Mouse (Mus musculus) kidney, postnatal 0 days (tissue): Measurements from ENCODE around the gene Sdk1. TPM values are rescaled to one million over a fixed set of nuclear protein-coding genes. Genes with fewer than 3 reads are reported as not detected.

Experiments used
- ATAC-seq: fragments of 200-750 bp; cut with Nextera tagmentation; replicated peaks from 2 replicates; pipeline ENCODE4 v1.8.0; 2017; ENCODE audit warnings: low read depth, moderate number of reproducible peaks, moderate TSS enrichment, moderate library complexity; ENCODE audit not compliant: low FRiP score
- DNase-seq: peaks from one replicate; pipeline ENCODE4 v3.0.0-alpha.2; 2016; ENCODE audit warnings: low spot score
- H3K27ac ChIP-seq: fragments of 300-500 bp; sonication (generic); 2 replicates; pipeline ENCODE4 v1.5.1; 2014; ENCODE audit warnings: mild to moderate bottlenecking
- H3K27me3 ChIP-seq: fragments of 300-500 bp; sonication (generic); 2 replicates; pipeline ENCODE4 v1.6.1; 2014; ENCODE audit warnings: low read length, mixed read lengths; ENCODE audit not compliant: insufficient read depth
- H3K36me3 ChIP-seq: fragments of 300-500 bp; sonication (generic); 2 replicates; pipeline ENCODE4 v1.6.1; 2014; ENCODE audit warnings: low read length, mixed read lengths; ENCODE audit not compliant: insufficient read depth
- H3K4me1 ChIP-seq: fragments of 300-500 bp; sonication (generic); replicated peaks from 2 replicates; pipeline ENCODE4 v1.6.1; 2014; ENCODE audit warnings: antibody characterized with exemption, low read length, mixed read lengths; ENCODE audit not compliant: insufficient read depth
- H3K4me2 ChIP-seq: fragments of 300-500 bp; sonication (generic); 2 replicates; pipeline ENCODE4 v1.6.1; 2014; ENCODE audit warnings: mild to moderate bottlenecking, low read length, moderate library complexity, mixed read lengths
- H3K4me3 ChIP-seq: fragments of 300-500 bp; sonication (generic); replicated peaks from 2 replicates; pipeline ENCODE4 v1.5.1; 2014; ENCODE audit warnings: low read depth, low read length
- H3K9ac ChIP-seq: fragments of 300-500 bp; sonication (generic); 2 replicates; pipeline ENCODE4 v1.6.1; 2014; ENCODE audit warnings: low read depth, low read length
- H3K9me3 ChIP-seq: fragments of 300-500 bp; sonication (generic); replicated peaks from 2 replicates; pipeline ENCODE4 v1.6.1; 2016; ENCODE audit warnings: low read length, inconsistent platforms, mixed read lengths
- CTCF ChIP-seq: IDR thresholded peaks from 2 replicates; pipeline ENCODE4 v1.5.1; 2016; ENCODE audit warnings: antibody characterized with exemption, low read depth, mild to moderate bottlenecking, moderate library complexity
- WGBS: fragments of 180-500 bp; shearing (Covaris S2); extraction: QIAGEN DNeasy Blood & Tissue Kit; methylation state at CpG from one replicate; pipeline ENCODE4 v1.1.7; 2014; 5-methylcytosine and 5-hydroxymethylcytosine counted together
- polyA plus RNA-seq: library from polyadenylated mRNA; unstranded; fragments of >200 nt; fragmentation: Nextera tagmentation; extraction: Ambion mirVana; gene quantifications from 2 replicates; pipeline ENCODE4 v1.2.1, GENCODE M21; 2015

The Sdk1 gene
- polyA plus RNA-seq, 1 experiment from 2014 or later = 2.1 TPM

DNA sequence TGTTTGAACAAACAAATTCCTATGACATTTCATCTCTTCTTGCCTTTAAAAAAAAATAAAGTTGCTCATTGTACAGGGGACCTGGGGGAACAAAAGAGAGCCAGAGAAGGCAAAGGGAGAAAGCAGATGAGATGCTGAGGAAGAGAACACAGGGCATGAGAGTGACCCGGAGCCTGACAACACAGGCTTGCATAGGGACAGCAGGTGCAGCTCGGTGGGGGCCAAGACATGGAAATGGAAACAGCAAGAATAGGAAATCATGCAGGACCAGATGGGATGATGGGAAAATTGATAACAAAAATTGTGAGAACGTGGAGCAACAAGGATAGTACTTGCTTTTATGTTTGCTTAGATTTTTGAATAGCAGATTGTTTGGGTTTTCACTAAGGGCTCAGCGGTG lies 488.7 kb downstream of the Sdk1 start:
- no peak for TF ChIP-seq CTCF

DNA sequence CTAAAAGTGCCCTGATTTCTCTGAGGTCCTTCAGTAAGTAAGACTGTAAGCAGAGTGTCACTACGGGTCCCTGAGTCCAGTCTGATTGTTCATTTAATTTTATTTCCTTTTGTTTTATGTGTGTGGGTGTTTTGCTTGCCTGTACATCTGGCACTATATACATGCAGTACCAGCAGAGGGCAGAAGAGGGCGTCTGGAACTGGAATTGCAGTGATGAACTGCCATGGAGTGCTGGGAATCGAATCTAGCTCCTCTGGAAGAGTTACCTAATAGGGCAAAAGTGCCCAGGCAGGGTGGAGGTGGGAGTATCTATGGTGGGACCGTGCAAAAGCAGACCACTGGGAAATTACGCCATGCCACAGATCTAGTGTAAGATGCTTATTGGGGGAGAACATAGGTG lies 497.4 kb downstream of the Sdk1 start:
- H3K4me2 ChIP-seq = no peak overlapping the region
- no peaks in the 10 kb centered on the region for H3K4me1 ChIP-seq
- WGBS = 74% methylated on average over 5 of the region's 5 CpGs
- no peak overlapping the region for H3K4me3 ChIP-seq
- ATAC-seq (no peak), DNase-seq (no peak)
- H3K36me3 ChIP-seq = no peaks in the 10 kb centered on the region
- no peak overlapping the region for H3K27ac ChIP-seq
- no peak overlapping the region for H3K9ac ChIP-seq
- H3K9me3 ChIP-seq = no peaks in the 10 kb centered on the region
- TF ChIP-seq CTCF = peak; percentile 35; the same call in 1 of the 2 replicates
- H3K27me3 ChIP-seq = no peaks in the 10 kb centered on the region

More for the DNA sequence above, 488.7 kb downstream of the Sdk1 start:
- WGBS = 57% methylated on average over 4 of the region's 4 CpGs
- DNase-seq (no peak), ATAC-seq (no peak)
- Histone ChIP-seq H3K9me3 (no peaks in the 10 kb centered on the region), H3K4me3 (no peak overlapping the region), H3K27me3 (no peaks in the 10 kb centered on the region), H3K36me3 (no peaks in the 10 kb centered on the region), H3K27ac (no peak overlapping the region), H3K9ac (no peak overlapping the region), H3K4me1 (no peaks in the 10 kb centered on the region), H3K4me2 (no peak overlapping the region)

DNA sequence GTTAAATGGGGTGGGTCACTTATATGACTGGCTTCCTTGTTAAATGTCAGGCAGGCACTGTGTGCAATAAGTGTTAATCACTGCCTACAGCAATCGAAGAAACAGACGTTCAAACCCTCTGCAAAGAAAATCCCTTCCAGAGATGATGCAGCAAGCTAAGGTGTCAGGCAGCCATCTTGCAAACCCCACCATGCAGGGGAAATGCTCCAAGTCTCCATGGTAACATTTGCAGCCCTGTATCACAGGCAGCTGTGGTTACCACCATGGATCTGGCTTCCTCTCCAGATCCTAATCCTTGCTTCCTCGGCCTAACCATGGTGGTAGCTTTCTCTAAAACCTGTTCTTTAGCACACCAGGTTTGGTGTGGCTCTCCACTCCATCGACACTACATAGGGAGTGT lies 507.5 kb downstream of the Sdk1 start:
- no peak for ATAC-seq
- no peak for TF ChIP-seq CTCF
- Histone ChIP-seq H3K4me1 (no peaks in the 10 kb centered on the region), H3K9me3 (no peaks in the 10 kb centered on the region), H3K36me3 (no peaks in the 10 kb centered on the region), H3K27ac (no peak overlapping the region), H3K9ac (no peak overlapping the region), H3K27me3 (no peaks in the 10 kb centered on the region), H3K4me3 (no peak overlapping the region), H3K4me2 (no peak overlapping the region)
- no peak for DNase-seq
- 89% methylated on average over 4 of the region's 4 CpGs for WGBS

DNA sequence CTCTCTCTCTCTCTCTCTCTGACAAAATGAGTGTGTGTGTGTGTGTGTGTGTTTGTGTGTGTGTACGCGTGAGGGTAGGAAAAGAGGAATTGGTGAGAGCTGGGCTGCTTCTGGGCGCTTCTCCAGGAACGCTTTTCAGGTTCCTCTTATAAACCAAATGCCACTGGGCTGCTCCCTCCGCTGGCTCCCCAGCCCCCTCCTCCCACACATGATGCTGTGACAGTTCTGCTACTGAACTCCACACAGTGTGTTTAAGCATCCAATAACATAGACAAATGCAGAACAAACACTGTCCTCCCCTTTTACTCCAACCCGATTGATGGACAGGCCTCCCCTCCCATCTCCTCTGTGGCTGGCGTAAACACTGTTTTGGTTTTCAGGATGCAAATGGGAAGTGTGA lies 513.0 kb downstream of the Sdk1 start:
- 23% methylated on average over 7 of the region's 7 CpGs for WGBS
- Histone ChIP-seq H3K9ac (no peak overlapping the region), H3K9me3 (no peaks in the 10 kb centered on the region), H3K4me3 (no peak overlapping the region), H3K27ac (no peak overlapping the region), H3K27me3 (no peaks in the 10 kb centered on the region), H3K4me1 (no peaks in the 10 kb centered on the region), H3K36me3 (no peaks in the 10 kb centered on the region), H3K4me2 (no peak overlapping the region)
- DNase-seq (peak; percentile 39), ATAC-seq (no peak)
- no peak for TF ChIP-seq CTCF

DNA sequence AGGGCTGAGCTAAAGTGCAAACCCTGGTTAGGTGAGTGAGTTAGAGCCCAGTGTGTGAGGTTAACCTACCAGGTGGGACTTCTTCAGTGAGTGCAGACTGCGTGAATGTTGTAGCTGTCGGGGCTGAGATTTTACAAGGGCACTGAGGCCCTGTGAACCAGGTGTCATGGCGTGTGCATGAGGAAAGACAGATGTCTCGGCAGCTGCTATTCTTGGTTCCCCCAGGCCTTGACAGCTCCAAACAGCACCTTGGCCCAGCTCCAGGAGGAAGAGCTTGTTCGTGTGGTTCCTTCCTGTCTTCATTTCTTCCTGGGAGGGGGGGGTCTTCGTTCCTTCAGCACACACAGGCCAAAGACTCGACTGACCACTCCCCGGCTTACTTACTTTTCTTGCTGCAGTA lies 517.6 kb downstream of the Sdk1 start:
- H3K36me3 ChIP-seq = no peaks in the 10 kb centered on the region
- TF ChIP-seq CTCF = no peak
- H3K27me3 ChIP-seq = no peaks in the 10 kb centered on the region
- WGBS = 50% methylated on average over 8 of the region's 8 CpGs
- no peaks in the 10 kb centered on the region for H3K4me1 ChIP-seq
- no peak overlapping the region for H3K4me3 ChIP-seq
- no peak for ATAC-seq
- no peak overlapping the region for H3K27ac ChIP-seq
- no peak overlapping the region for H3K4me2 ChIP-seq
- no peaks in the 10 kb centered on the region for H3K9me3 ChIP-seq
- no peak overlapping the region for H3K9ac ChIP-seq
- no peak for DNase-seq

DNA sequence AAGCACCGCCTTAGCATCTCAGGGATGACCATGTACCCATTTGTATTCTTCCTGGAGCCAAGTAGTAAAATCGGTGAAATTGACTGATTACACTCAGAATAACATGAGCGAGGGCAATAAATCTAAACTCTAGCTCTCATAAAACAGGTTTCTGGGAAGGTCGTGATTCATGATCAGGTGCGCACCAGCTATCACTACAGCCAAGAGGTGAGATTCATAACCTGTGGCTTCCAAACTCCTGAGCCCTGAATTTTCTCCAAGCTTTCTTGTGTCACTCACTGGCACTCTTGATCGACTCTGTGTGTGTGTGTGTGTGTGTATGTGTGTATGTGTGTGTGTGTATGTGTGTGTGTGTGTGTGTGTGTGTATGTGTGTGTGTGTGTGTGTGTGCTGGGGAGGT lies 522.8 kb downstream of the Sdk1 start:
- no peak overlapping the region for H3K27ac ChIP-seq
- H3K4me1 ChIP-seq = no peaks in the 10 kb centered on the region
- no peaks in the 10 kb centered on the region for H3K27me3 ChIP-seq
- H3K4me2 ChIP-seq = no peak overlapping the region
- H3K9ac ChIP-seq = no peak overlapping the region
- H3K9me3 ChIP-seq = no peaks in the 10 kb centered on the region
- H3K36me3 ChIP-seq = no peaks in the 10 kb centered on the region
- ATAC-seq = no peak
- no peak for TF ChIP-seq CTCF
- 78% methylated on average over 6 of the region's 6 CpGs for WGBS
- DNase-seq = no peak
- no peak overlapping the region for H3K4me3 ChIP-seq

DNA sequence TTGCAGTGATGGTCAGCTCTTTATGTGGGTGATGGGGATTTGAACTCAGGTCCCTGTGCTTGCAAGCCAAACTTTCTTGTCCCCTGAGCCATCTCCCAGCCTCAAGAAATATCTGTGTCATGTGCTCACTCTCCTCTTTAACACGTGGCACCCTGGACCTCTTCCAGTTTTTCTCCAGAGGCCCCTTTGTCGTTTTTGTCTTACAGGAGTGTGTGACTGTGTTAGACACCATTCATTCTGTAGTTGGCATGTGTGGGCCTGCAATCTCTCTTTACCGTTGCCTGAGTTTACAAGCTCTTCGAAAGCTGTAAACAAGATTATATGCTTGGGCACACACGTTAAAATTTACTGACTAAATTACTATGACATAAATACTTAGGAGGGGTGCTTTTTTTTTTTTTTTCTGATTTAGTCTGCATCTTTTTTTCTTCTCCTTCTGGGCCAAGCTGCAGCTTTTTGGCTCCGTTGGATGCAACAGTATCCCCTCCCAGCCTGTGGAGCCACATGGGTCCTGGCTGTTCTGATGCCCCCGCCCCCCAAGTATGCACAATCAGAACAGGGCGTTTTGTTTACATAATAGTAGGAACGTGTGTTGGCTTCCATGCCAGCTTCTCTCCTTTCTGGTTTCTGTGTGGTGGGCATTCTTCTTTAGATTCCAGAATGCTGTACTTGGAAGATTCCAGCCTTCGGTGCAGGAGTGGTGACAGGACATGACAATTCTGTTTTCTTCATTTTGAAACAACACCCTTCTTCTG lies 527.6 kb downstream of the Sdk1 start:
- Histone ChIP-seq H3K36me3 (no peaks in the 10 kb centered on the region), H3K9ac (no peak overlapping the region), H3K27ac (no peak overlapping the region), H3K4me1 (no peaks in the 10 kb centered on the region), H3K27me3 (no peaks in the 10 kb centered on the region), H3K9me3 (no peaks in the 10 kb centered on the region), H3K4me2 (no peak overlapping the region), H3K4me3 (no peak overlapping the region)
- no peak for TF ChIP-seq CTCF
- ATAC-seq = no peak
- 54% methylated on average over 10 of the region's 10 CpGs for WGBS
- DNase-seq = no peak
